Mouse (Mus musculus): ENCODE results near the gene Gmds.

Gene Gmds

DNA sequence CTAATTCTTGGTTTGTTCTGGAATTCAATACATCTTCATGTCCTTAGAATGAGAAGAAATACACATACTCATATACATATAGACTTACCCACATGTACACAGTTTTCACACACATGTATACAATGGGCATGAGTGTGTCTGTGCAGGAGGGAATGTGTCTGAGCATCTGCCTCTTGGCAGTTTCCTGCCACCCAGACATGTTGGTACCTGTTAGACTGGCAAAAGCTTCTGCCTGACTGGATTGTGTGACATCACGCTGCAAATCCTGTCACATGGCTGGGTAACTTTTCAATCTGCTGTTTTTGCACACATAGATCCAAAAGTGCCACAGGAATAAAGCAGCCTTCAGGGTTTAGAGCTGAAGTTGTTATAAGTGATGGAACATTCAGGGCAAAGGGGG is 465.3 kb downstream of the Gmds start:
- DNase-seq = no peak

DNA sequence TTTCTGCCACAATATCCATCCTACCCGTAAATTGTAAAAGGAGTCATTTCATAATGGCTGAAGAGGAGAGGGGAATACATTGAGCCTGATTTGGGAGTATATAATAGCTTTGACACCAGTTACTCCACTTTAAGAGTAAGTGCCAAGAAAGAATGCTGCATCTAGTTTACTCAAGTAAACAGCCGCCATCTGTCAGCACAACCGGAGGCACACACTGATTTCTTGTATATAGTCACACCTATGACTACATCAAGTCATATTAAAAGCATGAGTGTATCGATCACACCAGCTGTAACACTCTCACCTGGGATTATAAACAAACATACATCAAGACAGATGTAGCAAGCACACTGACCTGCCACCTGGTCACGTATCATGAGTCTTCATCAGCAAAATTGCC is 473.8 kb downstream of the Gmds start:
- no peak for DNase-seq

DNA sequence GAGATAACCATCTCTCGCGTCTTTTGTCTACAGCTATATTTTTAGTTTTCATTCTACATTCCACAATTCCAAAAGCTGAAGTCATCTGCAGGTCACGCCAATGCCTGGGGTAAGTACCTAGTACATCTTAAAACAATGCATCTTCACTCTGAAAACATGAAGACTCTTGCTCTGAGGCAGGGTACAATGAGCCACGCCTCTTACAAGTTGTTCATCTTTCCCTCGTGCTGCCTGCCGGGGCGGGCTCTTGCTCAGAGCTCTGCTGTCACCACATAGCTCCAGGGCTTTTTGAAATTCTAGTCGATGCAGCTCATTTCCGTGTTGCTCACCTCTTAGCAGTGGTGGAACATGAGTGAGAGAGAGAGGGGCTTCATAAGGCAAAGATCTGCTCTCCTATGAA is 475.1 kb downstream of the Gmds start:
- no peak for DNase-seq

DNA sequence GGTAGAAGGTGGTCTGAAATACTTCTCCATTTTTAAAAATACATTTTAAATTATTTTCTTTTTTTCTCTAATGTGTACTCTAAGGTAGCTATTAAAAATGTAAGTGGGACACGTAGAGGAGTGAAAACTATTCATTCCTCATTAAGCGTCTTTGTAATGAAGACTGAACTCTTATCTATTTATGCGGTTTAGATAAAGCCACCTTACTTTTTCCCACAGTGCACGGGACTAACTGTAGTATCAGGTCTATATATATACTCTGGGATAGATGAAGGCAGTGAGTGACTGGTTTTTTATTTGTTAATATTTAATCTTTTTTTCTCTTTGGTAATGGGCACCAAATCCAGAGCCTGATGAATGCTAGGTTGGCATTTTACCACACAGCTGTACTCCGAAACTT is 478.3 kb downstream of the Gmds start:
- no peak for DNase-seq

DNA sequence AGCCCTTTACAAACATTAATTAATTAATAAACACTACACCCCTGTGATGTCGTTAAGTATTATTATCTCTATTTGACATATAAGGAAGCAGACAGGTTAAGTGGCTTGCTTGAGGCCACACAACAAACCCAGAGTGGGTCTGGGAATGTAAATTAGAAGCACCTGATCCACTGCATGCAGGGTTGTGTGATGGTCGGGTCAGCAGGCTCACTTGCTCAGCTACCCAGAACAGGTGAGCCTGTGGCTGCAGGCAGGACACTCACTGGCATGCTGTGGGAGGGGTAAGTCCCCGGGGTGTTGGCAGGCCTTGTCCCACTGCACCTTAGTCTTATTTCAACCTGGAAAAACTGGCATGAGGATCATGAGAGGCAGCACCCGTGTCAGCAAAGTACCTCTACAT is 484.5 kb downstream of the Gmds start:
- no peak for DNase-seq

DNA sequence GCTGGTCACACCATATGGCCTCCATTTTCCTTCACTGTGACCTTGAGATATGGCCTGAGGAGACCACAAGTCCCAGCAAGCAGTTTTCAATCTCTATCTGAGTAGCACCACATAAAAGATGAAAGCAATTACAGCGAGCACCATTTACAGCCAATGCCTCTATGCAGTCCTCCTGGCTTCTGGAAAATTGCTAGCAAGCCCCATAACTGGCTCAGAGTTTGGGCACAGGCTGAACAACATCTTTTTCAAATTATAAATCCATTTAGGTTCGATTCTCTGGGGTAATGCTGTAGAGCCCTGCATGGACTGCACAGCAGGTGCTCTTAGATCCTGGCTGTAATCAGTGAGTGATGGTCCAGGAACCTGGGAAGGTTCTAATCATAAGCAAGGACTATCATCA is 485.0 kb downstream of the Gmds start:
- no peak for DNase-seq

DNA sequence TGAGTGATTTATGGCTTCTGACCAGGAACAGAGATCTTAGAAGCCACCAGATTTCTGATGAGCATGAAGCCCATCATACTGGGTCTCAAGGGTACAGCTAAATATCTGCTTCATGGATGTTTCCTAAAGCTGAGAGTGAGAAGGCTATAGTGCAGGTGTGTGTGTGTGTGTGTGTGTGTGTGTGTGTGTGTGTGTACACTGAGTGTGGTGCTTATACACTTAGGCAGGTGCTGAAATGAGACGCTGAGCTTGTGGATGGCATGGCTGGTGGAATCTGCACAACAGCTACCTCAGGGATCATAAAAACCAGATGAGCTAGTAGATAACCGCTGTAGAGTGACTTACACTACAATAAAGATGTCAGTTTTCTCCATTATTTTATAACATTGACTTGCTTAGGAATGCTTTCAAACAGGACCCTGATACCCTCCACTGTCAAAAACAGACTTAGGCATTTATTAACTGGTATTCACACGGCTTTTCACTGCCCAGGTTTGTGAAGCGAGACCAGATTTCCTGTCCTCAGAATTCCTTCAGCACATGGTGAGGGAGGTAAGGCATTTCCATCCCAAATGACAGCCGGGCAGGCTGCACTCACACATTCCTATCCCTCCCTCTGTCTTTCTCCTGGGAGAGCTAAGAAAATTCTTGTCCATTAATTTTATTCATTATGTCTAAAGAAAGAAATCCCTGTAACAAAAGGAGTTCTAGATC is 489.1 kb downstream of the Gmds start:
- DNase-seq = no peak

DNA sequence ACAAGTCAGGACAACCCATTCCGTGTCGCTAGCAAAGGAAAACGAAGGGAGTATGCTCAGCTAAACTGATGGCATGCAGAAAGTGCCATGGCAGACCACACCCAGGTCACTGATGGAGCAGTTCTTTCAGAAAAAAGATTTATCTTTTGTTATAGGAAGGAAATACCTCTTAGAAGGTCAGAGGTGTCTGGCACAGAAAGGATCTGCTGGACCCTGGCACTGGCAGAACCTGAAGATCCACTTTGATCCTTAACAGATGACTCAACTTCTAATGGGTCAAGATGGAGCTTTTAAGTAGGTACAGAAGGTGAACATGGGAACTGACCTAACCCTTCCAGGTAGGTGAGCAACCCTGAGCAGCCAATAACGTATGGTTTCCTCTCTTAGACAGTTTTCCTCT is 502.7 kb downstream of the Gmds start:
- no peak for DNase-seq

DNA sequence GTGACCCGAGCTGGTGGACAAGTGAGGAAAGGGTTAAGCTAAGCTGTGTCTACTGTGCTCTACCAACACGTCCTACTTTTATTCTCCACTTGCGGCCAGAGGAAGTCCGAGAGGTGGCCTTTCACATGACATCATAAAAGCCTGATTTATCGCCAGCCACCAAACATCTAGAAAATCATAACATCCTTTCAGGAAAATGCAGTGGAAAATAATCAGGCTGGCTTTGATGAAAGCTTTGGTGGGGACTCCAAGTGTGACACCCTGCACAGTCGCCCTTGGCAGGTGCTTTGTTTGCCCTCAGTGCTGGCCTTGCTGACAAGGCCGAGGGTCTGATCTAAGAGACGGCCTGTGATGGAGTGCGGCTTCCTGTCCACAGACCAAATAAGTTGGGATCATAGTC is 508.2 kb downstream of the Gmds start:
- peak; percentile 27 for DNase-seq

DNA sequence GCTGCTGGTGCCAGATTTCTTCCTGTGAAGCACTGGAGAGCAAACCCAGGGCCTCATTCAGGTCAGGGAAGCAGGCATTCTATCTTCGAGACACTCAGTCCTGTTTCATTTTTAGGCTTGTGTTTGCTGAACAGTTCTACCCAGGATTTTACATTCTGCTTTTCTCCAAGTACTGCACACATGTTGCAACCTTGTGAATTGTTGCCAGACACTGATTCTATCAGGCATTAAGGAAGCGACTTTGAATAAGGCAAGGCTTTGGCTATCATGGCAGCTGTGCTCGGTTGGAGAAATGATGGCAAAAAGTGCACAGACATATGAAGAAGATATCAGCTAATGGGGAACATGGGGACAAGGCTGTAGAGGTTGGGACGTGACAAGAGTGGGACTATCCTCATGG is 510.1 kb downstream of the Gmds start:
- DNase-seq = no peak

DNA sequence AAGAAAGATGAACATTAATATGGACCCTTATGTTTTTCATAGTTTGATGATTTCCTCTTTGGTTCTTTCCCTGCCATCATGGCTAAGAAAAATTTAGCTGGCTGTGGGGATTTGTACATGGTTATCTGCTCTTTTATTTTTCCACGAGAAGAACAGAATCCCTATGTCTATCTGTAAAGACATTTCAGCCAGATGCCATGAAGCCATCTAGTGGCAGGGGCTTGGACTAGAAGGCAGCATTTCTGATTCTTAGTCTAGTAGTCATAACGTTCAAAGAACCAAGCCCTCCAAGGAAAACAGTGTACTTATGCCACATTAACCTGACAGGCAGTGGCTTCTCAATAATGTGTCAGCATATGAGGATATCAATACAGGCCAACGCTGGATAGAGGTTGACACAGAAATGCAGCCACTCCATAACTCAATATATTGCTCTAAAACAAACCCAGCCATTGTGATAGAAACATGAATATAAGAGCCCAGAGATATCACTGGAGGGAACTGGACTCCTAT is 510.7 kb downstream of the Gmds start:
- DNase-seq = no peak

DNA sequence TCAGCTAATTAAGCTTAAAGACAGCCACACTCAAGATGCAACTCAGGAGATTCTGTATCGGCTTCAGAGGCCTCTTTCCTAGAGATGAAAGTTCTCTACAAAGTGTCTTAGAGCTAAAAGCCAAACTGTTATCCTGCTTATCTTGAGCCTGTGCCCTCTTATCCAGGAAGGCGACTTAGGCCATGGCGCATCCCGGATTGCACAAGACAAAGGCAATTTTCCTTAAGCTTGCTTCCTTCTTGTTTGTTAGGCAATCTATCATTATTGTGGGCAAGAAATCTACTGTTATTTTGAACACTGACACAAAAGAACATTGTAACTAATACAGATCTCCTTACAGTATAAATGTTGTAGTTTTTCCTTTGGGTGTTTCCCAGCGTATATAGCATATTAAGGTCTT is 511.4 kb downstream of the Gmds start:
- DNase-seq = no peak

DNA sequence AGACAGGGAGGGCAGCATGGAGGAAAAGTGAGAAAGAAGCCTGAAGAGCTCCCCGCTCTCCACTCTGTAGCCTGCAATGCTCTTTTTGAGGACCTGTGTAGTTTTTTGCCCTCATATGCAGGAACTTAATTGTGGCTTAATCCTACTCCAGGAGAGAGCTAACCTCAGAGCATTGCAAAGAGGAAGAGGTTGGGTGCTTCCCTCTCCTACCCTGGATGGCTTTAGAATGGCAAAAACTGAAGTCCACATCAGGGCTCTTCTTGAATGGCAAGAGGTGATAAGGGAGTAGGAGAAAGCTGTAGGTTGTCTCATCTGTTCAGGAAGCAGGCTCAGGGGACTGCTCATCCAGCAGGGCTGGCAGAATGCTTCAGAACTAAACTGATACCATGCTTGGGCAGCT is 513.4 kb downstream of the Gmds start:
- DNase-seq = no peak

DNA sequence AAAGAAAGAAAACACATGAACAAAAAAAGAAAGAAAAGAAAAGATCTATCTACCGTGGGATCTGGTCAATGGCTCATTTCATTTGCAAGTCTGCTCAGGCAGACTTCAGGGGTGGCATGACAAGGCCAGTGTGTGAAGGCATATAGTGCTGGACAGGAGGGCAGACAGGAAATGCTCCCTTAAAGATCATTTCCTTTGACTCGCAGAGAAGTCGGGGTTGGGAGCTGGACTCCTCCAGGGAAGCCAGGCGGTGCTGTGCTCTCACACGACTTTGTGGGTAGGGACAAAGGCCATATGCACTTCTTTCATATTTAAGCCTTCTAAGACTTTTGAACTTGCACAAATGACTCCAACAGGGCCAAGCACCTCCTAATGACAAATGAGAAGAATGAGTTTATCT is 515.2 kb downstream of the Gmds start:
- no peak for DNase-seq

DNA sequence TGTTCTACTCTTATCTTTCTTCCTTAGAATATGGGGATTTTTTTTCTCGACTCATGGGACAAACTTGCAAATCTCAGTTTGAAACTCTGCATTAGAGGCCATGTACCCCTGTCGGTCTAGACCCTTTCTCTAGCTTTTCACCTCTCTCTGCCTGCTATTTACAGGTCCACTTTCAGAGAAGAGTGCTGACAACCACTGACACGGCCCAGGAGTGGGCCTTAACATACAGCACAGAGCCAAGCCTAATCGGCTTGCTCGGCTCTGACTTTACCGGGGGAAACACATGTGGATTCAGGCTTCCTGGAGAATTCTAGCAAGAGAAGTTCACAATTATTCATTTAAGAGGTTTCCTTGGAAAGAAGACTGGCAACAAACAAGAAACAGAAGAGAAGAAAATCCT is 517.5 kb downstream of the Gmds start:
- DNase-seq = no peak

DNA sequence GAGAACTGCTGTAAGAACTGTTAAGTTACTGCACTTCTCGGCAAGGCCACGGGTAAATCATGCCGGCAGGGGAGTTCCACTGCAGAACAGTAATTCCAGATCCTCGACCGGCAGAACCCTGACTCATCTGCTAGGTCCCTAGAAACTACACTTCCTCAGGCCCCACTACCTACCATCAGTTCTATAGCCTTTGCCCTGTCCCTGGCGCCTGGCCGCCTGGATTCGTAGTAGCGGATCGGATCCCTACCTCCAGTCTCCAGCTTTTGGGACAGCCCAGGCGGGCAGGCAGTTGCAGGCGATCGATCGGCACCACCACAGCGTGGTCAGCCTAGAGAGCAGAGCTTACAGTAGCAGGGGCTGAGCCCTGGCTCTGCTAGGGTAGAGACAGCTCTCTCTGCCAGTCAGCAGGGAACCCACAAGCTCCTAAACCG is 517.9 kb downstream of the Gmds start:
- DNase-seq = no peak

DNA sequence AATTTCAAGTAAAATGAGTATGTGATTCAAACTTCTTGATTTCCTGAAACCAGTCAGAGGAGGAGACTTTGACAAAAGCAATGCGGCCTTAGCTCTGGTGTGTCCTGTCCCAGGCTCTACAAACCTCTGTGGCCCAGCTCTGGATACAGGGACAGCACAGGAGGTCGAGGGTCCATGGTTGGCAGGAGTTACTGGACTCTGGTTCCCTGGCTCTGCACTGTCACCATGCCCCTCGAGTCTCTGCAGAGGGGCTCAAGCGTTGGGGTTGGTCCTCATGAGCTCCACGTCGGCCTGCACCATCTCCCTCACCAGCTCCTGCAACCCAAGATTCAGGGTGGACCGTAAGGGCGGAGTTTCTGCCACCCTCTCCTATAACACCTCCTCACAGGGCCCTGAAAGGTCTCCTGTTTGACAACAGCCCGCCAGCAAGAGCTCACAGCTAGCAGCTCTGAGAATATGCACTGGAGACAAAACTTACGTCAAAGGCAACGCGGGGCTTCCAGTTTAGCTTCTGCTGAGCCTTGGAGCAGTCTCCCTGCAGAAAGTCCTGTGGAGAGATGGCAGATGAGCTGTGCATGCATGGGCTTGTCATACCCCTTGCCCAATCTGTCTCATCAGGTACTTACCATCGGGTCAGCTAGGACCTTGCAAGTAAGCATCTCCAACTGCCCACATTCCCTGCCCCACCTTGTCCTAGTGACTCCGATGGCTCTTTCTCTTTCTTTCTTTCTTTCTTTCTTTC is 518.7 kb downstream of the Gmds start:
- no peak for DNase-seq

DNA sequence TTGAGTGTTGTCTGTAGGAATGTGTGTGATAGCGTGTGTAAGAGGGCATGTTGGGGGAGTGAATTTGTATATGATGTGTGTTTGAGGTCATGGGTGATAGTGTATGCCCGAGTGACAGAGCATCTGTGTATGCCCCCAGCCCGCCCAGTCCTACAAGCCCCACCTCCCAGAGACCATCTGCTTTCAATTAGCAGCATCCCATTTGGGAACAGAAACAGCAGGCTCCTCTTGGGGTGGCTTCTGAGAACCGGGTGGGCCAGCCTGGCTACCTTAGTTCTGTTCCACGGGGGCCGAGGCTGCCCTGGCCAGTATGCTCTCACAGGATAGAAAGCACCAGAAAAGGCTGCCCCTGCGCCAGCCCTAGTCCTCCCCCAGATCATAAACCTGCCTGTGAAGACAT is 520.2 kb downstream of the Gmds start:
- DNase-seq = no peak

DNA sequence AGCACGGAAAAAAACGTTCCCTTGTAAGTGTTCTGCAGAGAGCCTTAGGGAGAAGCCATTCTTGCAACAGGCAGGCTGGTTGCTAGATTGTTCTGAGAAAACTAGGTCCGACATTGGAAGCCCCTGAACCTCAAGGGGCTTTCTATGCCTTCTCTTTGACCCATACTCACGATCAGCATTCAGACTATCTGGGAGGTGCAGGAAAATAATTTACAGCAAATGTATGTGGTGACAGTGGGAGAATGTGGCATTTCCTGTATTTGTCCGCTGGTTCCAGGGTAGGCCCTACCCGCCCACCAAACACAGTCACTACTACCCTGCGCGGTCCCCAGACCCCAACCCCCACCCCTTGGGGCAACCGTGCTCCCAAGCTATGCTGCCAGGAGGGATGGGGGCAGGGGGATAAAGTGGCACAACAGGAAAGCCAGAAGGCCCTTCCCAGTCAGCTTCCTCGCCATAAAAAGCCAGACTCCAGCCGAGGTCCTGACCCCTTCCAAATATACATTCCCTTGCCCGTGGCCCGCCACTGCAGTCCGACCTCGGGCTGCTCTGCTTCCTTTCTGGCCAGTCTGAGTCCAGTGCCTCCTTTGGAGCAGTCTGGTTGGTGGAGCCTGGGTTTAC is 523.0 kb downstream of the Gmds start:
- no peak for DNase-seq

DNA sequence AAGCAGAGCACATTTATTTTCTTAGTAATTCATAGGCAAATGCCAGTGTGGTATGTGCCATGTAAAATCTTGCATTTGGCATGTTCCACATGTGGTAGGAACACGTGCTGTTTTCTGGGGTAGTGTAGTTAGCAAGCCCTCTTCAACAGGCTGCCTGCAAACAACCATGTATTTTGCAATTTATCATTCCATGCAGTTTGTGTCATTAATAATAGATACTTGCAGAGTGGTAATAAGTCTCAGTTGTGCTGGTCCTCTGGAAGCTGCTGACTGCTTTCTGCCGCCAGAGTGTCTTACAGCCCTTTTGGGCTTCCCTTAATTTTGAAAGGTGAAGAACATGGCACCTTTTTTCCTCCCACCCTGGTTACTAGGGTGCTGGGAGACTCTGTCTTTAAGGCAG is 525.8 kb downstream of the Gmds start:
- DNase-seq = no peak

DNA sequence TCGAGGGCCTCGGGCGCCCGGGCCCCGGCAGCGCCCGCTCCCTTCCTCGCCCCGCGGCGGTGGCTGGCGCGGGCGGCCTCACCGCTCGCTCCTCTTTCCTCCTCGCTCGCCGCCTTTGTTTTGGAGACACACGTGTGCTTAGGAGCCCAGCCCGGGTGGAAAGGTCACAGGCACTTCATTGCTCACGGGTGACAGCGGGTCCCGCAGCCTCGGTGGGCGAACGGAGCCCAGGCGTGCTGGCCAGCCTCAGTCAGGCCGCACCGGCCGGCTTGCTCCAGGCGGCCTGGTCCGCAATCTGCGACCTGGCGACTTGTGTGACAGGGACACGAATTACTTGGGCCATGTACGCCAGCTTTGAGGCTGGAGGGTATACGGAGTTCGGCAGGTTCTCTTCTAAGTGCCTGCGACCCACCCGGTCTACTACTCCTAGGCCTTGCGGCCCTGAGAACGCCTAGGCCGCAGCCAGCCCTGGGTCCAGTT is 527.0 kb downstream of the Gmds start:
- no peak for DNase-seq

DNA sequence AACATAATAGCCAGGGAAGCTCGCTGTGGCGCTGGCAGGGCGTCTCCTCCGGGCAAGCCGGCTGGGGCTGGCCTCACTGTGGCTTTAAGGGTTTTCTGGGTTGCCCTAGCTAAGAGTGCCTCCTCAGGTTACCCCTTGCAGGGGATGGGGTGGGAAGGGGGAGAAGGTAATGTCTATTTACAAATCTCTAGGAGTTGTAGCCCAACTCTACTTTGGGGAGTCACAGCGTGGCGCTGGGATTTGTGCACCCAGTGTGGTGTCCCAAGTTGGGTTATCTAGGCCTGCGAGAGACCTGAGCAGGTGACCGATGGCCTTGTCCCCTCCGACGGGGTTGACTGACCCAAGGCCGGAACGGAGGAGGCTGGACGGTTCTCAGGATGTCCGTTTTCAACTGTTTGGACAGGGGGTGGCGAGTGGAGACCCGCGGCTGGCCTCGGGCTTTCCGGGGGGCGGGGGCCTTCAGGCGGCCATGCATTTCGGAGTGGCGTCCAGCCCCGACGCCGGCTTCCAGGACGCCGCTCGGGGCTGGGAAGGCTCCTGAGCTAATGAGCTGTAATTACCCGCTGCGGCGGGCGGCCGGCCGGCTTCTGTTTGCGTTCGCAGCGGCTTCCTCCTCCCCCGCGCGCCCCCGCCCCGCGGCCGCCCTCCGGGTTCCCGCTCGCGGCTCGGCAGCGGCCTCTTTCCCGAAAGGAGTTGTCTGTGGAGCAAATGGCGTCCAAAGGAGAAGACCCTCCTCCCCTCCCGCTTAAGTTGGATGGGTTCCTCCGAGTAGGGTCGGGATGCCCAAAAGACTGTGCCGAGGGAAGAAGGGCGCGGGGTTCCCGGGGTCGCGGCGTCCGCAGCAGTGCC is 527.6 kb downstream of the Gmds start:
- DNase-seq = no peak

DNA sequence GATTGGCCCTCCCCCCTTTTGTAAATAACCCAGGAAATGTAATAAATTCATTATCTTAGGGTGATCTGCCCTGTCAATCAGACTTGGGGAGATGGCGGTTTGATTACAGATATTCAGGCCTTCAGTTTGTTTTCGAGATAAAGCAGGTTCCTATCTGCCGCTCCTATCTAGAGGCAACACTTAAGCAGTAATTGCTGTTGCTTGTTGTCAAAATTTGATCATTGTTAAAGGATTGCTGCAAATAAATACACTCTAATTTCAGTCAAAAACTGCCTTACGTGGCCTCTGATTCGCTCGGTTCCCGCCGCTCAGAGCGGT is 528.2 kb downstream of the Gmds start:
- no peak for DNase-seq

Measured in lung, postnatal 36 days (tissue).